Mouse (Mus musculus): Measurements from ENCODE around the gene Masp1.

Masp1 gene

GRCm38 (mm10) chr16:23463671-23464347 is 56.8 kb downstream of the Masp1 start:
- DNase-seq (ENCODE audit: low spot score in 2 of 2): no peak

DNA sequence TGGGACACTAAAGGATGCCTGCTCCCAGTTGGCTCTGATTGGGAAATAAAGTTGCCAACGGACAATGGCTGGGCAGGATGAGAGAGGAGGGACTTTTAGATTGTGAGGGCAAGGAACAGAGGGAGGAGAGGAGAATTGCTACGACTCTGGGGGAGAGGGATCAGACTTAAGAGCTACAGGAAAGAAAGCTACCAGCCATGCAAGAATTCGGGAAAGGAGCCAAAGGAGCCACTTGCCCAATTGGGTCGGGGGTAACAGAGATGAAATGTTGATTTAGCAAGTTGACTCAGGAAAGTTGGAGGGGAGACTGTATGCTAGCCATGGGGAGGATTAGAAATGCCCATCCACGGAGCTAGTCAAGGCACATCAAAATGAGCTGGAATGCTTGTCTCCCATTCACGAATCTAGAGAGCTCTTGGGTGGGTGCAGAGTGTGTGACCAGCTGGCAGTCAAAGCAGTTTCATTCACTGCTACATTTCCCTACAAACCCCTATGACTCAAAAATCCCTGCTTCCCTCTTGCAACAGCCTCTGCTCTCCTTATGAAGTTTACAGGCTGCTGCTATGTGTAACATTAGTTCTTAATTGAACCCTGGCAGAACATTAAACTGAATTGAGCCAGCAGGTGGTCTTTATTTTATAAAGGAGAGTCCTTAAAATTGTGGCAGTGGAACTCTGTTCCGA is 61.6 kb downstream of the Masp1 start:
- no peak for DNase-seq (ENCODE audit: low spot score in 2 of 2)

- DNase-seq (ENCODE audit: low spot score in 2 of 2): no peak
Measured at GRCm38 (mm10) chr16:23457338-23457737, 63.3 kb downstream of the Masp1 start.

DNA sequence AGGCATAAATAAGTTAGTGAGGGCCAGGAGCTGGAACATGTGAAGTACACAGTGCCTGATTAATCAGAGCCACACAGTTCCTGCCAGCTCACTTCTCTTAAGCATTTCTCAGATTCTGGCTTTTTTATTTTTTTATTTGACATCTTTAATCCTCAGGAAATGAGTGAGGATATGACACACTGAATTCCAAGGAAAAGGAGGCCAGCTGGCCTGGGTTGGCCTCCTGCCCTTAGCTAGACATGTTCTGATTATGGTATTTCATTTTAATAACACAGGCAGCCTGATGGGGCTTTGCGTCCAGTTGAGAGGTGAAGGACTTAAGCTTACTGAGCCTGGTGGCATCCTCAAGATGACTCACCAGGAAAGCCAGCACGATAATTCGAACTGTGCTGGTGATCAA is 64.1 kb downstream of the Masp1 start:
- DNase-seq (ENCODE audit: low spot score in 2 of 2): no peak

GRCm38 (mm10) chr16:23454376-23454775 is 66.2 kb downstream of the Masp1 start:
- no peak for DNase-seq (ENCODE audit: low spot score in 2 of 2)

DNA sequence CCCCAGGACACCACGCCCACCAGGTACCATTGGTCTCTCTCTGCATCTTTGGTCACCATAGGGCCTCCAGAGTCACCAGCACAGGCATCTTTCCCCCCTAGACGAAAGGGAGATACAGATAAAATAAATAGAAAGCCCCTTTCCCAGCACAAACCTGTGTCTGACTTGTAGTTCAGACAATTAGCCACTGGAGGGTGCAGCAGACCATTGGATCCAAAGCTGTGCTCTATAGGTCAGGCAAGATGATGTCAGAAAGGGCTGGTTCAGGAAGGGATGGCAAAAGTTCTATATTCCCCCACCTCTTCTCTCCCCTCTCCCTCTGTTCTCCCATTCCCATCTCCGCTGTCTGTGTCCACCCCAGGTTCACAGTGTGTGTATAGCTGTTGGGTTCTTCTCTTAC is 68.1 kb downstream of the Masp1 start:
- DNase-seq (ENCODE audit: low spot score in 2 of 2): peak; percentile 17 to 63

DNA sequence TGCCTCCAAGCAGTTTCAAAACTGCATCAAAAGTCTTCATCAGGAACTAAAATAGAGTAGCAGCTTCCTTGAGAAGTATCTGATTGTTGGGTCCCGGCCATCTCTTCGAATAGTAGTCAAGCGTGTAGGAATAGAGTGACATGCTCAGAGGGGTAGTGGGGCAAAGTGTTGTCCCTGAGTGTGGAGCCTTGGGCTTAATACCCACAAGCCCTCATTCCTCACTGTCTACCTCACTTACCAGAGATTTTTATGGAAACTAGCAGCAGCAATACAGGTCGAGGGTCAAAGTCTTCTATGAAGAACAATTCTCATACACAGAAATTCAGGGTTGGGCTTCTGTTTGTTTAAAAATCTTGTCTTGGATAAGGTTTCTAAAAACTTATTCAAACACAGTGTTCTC is 69.8 kb downstream of the Masp1 start:
- DNase-seq (ENCODE audit: low spot score in 2 of 2): no peak

GRCm38 (mm10) chr16:23449946-23450345 is 70.7 kb downstream of the Masp1 start:
- DNase-seq (ENCODE audit: low spot score in 2 of 2): no peak

GRCm38 (mm10) chr16:23444231-23444630 is 76.4 kb downstream of the Masp1 start:
- no peak for DNase-seq (ENCODE audit: low spot score in 2 of 2)

DNA sequence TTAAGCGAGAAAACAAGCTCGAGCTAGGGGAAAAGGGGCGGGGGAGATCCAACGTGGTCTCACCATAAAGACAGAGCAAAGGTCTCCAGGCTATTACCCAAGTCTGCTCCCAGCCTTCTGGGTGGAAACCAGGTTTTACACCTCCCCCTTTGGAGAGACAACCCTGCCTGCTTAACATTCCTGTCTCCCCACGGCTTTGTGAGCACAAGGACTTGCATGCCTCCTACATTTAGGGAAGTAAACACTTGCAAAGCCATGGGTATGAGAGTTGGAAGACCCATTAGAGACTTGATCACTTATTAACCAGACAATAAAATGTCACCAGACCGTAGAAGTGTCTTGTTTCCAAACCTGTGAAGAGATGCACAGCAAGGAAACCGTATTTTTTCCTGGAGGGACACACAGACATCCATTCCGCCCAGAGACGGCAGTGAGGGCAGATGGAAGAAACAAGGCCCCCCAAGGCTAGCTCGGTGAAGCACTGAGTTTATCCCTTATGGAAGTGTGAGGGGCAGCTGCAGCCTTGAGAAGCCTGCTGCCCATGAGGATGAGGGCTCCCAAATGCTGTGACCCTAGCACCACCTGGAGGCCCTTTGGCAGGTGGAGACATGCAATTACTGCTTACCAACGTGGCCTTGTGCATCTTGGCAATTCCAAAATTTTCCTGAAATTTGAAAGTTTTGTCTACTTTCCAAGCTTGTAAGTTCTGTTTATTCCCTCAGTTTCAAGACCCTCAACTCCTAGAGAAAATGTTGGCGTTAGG is 83.0 kb downstream of the Masp1 start:
- no peak for DNase-seq (ENCODE audit: low spot score in 2 of 2)

DNA sequence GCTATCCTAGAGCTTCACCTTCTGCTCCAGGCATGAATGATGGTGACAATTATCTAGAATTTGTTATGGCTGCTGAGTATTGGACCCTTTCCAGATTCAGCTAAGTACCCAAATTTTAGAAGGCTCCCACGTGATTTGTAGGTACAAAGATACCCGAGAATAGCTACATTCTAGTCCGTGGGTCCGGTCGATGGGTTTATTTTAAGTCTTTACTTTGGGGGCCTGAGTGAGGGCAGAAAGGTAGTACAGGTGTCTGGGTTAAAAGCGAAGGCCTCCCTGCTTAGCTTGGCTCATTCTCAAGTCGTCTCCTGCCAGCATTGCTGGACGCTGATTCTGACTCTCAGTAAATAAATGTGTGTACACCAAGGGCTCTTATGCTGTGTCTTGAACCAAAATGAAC is 90.6 kb downstream of the Masp1 start:
- DNase-seq (ENCODE audit: low spot score in 2 of 2): no peak

- no peak for DNase-seq (ENCODE audit: low spot score in 2 of 2)
Measured at GRCm38 (mm10) chr16:23428647-23429319, 91.8 kb downstream of the Masp1 start, which contains the start of gene Rtp1. Rtp1 (plus strand) TSS chr16:23429133.

DNA sequence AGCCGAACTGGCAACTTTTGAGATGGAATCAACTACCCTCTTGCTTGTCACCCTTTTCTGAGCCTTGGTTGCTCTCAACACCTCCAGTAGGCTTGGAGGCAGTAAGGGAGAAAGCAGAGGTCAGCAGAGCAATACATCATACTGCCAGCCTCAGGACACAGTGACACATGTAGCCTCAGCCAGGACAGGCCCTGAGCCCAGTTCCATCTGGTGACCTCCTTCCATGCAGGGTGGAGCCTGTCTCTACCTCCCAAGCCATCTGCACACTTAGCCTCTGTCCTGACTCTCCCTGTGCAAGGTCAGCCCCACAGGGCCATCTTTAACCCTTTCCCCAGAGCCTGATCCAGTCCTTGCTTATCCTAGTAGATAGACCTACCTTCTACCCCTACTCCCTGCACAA is 92.9 kb downstream of the Masp1 start:
- no peak for DNase-seq (ENCODE audit: low spot score in 2 of 2)

- no peak for DNase-seq (ENCODE audit: low spot score in 2 of 2)
Measured at GRCm38 (mm10) chr16:23423825-23424224, 96.8 kb downstream of the Masp1 start.

- DNase-seq (ENCODE audit: low spot score in 2 of 2): no peak
Measured at GRCm38 (mm10) chr16:23419565-23420085, 101.0 kb downstream of the Masp1 start.

GRCm38 (mm10) chr16:23417456-23418240 is 103.0 kb downstream of the Masp1 start:
- DNase-seq (ENCODE audit: low spot score in 2 of 2): no peak

DNA sequence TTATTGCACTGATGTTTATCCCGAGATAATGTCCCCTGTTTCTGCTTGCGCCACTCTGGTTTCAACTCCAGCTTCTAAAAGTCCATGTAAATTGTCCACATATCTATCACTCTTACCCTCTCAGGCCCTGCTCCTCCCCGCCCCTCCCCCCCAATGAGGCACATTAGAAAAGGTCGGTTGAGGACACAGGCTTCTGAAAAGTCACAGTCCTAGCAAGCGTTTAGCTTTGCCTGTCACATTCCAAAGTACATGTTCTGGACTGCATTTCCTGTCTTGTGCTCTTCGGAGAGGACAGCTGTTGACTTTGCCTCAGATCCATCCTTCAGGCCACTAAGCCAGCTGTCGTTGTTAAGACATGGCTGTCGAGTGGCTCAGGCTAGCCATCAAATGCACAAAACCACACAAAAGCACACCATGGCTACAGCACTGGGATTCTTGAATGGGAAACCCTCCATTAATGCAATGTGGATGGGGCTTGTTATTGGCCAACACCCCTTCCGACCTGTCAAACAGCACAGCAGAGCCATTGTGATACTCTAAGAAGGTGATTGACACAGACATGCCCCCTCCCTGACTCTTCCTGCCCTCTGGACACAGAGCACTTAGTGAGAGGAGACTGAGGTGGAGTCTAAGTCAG is 103.8 kb downstream of the Masp1 start:
- no peak for DNase-seq (ENCODE audit: low spot score in 2 of 2)

- DNase-seq (ENCODE audit: low spot score in 2 of 2): no peak
Measured at GRCm38 (mm10) chr16:23416261-23416656, 104.4 kb downstream of the Masp1 start.

DNA sequence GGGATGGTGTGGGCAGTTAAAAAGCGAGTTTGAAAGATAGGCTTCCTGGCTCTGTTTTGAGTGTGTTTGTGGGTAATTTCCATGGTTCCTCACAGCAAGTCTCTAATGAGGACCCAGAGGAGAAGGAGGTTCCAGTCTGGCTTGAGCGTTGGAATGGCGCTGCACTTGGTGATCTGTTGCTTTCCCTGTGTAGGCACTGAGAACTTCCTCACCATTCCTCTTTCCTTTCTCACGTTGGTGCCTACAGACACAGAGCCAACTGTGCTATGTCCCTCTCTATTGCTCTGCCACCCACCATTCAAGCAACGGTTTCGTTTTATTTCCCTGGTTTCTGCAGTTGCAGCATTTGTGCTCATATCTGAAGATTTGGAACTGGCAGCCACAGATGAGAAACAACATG is 107.7 kb downstream of the Masp1 start:
- DNase-seq (ENCODE audit: low spot score in 2 of 2): no peak

- peak; percentile 43 to 81 for DNase-seq (ENCODE audit: low spot score in 2 of 2)
Measured at GRCm38 (mm10) chr16:23403008-23403755, 117.4 kb downstream of the Masp1 start.
